Mouse (Mus musculus) ES-Bruce4 (cell line): ENCODE measurements around the gene Nfkbib.

ENCODE experiments used
- CTCF ChIP-seq: IDR thresholded peaks from one replicate; pipeline ENCODE4 v1.8.1; 2011; ENCODE audit warnings: low read depth, low read length
- EP300 ChIP-seq: IDR thresholded peaks from 2 replicates; pipeline ENCODE4 v1.6.1; 2011; ENCODE audit warnings: low read depth, low read length; ENCODE audit not compliant: insufficient read depth
- POLR2A ChIP-seq: IDR thresholded peaks from one replicate; pipeline ENCODE4 v1.8.1; 2011; ENCODE audit warnings: low read length; ENCODE audit not compliant: insufficient read depth

- no peak for TF ChIP-seq POLR2A
- no peak for TF ChIP-seq CTCF
- no peak for TF ChIP-seq EP300
These were observed 40.4 kb upstream of the Nfkbib start for GRCm38 (mm10) chr7:28807641-28808220.
